Mouse (Mus musculus): ENCODE measurements around the gene Tmc1.

The Tmc1 gene

DNA sequence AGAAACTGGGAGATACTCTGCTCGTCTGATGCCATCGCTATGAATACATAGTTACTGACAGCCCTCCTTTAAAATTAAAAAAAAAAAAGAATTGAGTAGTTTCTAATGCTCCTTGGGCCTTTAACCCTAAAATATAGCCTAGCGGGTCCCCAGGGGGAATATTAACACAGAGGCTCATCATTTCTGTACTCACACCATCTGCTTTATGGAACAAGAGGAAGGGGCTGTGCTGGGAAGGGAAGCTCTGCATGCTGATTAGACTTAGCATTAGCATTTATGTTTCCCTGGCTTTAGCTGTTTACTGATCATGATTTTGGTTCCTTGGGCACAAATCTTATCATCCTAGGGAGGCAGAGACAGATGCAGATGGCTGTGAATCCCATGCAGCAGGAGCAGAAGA, 159.0 kb downstream of the Tmc1 start:
- 72% methylated on average over 3 of the region's 3 CpGs for WGBS

DNA sequence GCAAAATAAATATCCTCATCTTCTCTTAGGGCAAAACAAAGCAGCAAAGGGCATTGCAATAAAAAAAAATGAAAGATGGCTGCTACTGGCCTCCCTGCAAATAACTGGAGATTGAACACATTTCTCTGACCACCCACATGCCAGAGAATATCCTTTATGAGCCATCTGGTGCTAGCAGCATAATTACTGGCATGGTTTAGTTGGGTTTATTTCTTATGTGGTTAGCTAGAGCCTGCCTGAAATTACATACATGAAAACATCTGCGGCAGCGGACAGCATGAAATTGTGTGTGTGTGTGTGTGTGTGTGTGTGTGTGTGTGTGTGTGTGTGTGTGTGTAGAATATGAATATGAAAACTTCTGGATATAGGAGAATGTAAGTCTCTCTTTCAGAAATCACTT, 161.2 kb downstream of the Tmc1 start:
- 61% methylated on average over 2 of the region's 2 CpGs for WGBS

DNA sequence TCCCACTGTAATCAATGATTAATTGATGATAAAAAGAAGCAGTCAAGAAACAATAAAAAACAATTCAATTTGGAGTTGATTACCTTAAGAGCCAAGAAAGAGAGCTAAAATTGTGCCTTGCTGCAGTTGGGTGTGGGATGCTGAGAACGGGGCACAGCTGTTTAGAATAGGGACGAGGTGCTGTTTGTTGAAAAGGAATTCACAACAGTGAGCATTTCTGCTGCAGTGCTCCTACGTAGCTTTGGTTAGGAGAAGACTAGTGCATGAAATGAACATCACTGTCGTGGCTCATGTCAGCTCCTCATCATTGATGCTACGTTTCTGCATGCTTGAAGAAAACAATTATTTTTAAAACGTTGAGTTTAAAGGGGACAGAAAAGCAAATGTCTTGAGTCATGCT, 166.7 kb downstream of the Tmc1 start:
- 46% methylated on average over 6 of the region's 6 CpGs for WGBS

DNA sequence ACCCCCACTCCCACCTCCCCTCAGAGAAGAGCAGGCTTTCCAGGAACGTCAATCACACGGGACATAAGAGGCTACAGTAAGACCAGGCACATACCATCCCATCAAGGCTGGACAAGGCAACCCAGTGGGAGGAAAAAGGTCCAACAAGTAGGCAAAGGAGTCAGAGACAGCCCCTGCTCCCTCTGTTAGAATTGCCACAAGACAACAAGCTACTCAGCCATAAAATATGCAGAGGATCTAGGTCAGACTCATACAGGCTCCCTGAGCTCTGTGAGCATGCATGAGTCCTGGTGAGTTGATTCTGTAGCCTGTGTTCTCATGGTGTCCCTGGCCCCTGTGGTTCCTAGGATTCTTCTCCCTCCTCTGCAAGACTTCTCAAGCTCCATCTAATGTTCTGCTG, 178.3 kb downstream of the Tmc1 start:
- 82% methylated on average over 2 of the region's 2 CpGs for WGBS

DNA sequence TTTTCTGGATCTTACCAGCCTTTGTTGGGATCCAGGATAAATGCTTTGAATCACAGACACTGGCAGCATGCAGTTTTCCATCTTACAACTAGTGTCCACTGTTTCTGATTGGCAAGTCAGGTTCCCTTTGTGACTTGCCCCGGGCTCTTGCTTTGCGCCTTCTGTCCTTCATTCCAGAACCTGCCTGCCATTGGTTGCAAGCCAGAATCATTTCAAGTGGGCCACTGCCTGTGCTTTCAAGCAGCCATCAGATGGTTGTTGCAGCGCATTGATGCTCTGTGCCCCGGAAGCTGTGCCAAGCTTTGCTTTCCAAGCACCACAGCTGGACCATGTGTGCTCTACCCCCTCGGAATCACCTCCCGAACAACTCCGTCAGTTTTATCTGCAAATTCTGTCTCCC, 180.1 kb downstream of the Tmc1 start:
- 76% methylated on average over 7 of the region's 7 CpGs for WGBS

DNA sequence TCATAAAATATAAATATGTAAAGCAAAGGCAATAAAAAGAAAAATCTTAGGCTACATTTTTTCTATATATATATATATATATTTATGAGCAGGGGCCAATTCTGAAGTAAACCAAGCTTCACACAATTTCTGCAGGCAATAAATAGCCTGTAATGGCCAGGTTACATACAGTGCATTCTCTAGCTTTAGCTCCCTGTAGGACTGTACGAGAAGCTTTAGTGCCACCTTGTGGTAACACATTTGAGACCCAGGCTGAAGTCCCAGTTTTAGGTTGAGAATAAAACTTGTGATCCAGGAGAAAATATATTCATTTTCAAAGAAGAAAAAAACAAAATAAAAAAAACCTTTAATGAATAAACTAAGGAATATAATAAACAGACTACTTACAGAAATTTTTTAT, 189.8 kb downstream of the Tmc1 start:
- 16% methylated on average over 1 of the region's 1 CpGs for WGBS

DNA sequence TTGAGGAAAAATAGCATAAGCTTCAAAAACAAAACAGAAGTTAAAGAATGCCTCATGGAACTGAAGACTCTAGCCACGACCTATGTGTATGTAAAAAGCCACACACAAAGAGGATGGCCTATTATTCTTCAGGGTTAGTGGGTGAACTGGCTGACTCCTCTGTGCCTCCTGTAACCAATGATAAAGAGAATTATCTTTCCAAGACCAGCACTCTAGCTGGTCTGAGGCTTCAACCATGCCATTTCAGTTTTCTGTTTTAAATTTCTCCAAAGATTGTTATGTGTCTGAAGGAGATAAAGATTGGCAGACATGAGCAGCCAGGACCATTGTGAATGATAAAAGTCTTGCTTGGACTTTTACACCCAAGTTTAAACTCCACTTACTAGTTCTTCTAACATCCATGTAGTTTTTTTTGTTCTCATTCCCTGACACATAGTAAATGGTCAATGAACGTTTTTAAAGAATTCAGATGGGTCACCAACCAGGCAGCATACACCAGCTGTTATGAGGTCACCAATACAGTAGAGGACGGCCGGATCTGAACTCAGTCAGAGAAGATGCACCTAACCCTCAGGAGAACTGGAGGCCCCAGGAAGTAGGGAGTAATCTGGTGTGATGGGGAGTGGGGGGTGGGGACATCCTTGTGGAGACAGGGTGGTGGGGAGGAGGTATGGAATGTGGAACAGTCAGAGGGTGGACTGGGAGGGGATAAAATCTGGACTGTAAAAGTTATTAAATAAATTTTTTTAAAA, 192.2 kb downstream of the Tmc1 start:
- 81% methylated on average over 4 of the region's 4 CpGs for WGBS

DNA sequence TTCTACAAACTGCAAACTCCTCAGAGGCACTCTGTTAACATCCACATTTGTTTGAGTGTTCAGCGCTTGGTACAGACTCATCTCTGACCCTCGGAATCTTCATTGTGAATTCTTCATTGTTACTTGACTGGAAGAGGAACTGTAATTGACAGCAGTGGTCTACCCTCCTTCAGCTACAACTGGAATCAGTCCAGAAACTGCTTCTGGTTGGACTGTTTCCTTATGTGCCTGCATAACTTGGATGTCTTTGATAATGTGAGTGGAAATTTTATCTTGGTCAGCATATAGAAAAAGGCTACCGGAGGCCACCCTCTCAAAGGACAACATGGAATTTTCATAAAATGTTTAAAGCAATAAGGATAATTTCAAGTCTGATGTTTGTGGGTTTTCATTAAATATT, 192.9 kb downstream of the Tmc1 start:
- WGBS = 66% methylated on average over 3 of the region's 3 CpGs

DNA sequence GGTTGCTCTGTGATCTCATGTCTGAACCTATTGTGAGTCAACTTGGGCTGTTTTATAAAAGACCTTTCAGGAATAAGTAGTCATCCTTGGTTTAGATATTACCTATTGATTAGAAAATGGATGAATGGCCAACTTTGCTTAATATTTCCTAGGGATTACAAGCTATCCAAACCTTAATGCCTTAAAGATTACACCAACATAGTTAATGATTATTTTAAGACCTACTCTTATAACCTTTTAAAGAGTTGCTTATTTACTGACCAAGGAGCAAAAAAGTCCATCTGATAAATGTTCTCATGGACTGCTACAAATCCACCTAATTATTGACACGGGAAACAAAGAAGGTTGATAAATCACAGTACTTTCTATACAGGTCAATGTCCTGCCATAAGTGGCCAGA, 209.4 kb downstream of the Tmc1 start:
- 91% methylated on average over 1 of the region's 1 CpGs for WGBS
